ENCODE assay signal across 10 mouse cellular contexts in the genomic region with DNA sequence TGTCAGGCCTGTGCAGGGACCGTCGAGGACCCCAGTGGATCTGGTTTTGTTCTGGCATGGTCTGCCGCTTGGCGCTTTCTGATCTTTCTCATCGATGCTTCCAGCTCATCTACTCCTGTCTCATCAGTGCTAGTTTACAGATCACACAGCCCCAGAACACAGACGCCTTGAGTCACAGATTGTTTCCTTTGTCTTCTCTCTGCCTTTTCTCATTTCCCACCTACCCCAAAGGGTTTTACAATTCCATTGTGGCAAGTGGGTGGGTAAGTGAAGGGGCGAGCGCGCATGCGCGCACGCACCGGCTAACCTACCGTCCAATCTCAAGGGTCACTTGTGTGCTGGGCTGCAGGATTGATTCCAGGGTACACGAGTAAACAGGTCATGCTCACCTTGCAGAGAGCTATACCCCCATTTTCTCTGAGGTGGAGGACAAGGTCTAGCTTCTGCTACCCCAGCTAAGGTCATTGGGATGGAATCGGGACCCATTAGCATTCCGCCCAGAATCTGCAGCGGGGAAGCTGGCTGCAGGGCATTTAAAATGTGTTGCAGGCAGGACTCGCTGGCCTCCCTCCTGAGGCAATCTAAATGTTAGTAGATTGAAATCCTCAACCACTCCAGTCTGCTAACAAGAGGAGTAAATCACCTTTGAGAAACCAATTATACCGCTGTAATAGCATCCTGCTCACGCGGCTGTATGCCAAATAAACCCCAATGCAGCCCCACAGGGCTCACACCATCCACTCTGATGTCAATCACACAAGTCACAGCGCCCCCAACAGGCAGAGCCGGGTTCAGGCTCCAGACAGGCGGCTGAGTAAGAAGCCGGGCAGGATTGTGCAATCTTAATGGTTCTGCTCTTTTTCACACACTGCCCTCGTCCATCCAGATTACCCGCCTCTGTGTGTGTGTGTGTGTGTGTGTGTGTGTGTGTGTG. TPM values are rescaled to one million over a fixed set of nuclear protein-coding genes. Genes with fewer than 3 reads are reported as not detected.
DNase-seq lines count a peak whose midpoint lies in the region; ATAC-seq lines count a peak whose summit lies in the region.
"Had no signal": no experiment of that assay in that cellular context is flagged by ENCODE, and none has a peak within 500 bp of the region (broad histone marks: within the 10 kb centered on the region; RNA-seq: fewer than 3 reads in every experiment).

No protein-coding gene starts in this region.

- peak; percentile 29; the same call in 1 of the 2 replicates for ATAC-seq in forebrain, embryonic 14.5 days
- ATAC-seq in megakaryocyte progenitor cell, adult 5-6 weeks (replicated peaks; ENCODE audit: poor library complexity) = peak; percentile 55
- ATAC-seq in megakaryocyte, adult 5-6 weeks (ENCODE audit: poor library complexity, severe bottlenecking) = no peak
- no peak for ATAC-seq in inflammation-experienced regulatory T-cells, adult 6 months

- H3K27me3 ChIP-seq in forebrain, embryonic 14.5 days (replicated peaks; ENCODE audit: control insufficient read depth, insufficient read depth, low read length) = no peaks in the 10 kb centered on the region
- H3K27me3 ChIP-seq: stomach, embryonic 15.5 days had no signal

- H3K9me3 ChIP-seq in forebrain, embryonic 14.5 days (replicated peaks; ENCODE audit: control insufficient read depth, low read length) = no peaks in the 10 kb centered on the region
- H3K9me3 ChIP-seq: stomach, embryonic 15.5 days had no signal

- H3K4me1 ChIP-seq in forebrain, embryonic 14.5 days (ENCODE audit: control insufficient read depth, insufficient read depth, low read length) = no peaks in the 10 kb centered on the region
- H3K4me1 ChIP-seq: stomach, embryonic 15.5 days had no signal

- no peaks in the 10 kb centered on the region for H3K36me3 ChIP-seq in forebrain, embryonic 14.5 days (ENCODE audit: control insufficient read depth, insufficient read depth, low read length)
- H3K36me3 ChIP-seq: stomach, embryonic 15.5 days had no signal

- no peak overlapping the region for H3K27ac ChIP-seq in forebrain, embryonic 14.5 days (ENCODE audit: low read depth, low read length)
- H3K27ac ChIP-seq: stomach, embryonic 15.5 days had no signal

- DNase-seq in heart, adult 11 months = peak; percentile 79
- DNase-seq in heart, postnatal 10 days = no peak
- DNase-seq in A20 (ENCODE audit: low read depth, low spot score) = peak; percentile 5
- DNase-seq in forebrain, embryonic 14.5 days (ENCODE audit: low spot score) = peak; percentile 51
- DNase-seq in kidney, adult 8-10 months = no peak
- DNase-seq: kidney, postnatal 36 days had no signal

- H3K4me3 ChIP-seq in forebrain, embryonic 14.5 days (ENCODE audit: low read depth, low read length) = no peak overlapping the region
- H3K4me3 ChIP-seq: stomach, embryonic 15.5 days had no signal

- intact Hi-C loops in heart, postnatal 10 days (cut with DNase I) = no loop called here

- no peak overlapping the region for H3K9ac ChIP-seq in forebrain, embryonic 14.5 days (ENCODE audit: low read length)
- H3K9ac ChIP-seq: stomach, embryonic 15.5 days had no signal

- H3K4me2 ChIP-seq in forebrain, embryonic 14.5 days (ENCODE audit: low read length) = peak overlapping the region; percentile 23; the same call in 1 of the 2 replicates
- H3K4me2 ChIP-seq: stomach, embryonic 15.5 days had no signal

- 47% methylated on average over 28 of the region's 28 CpGs for WGBS in forebrain, embryonic 14.5 days

RNA-seq across cellular contexts. Expression of gene Glrx5, which starts 31.0 kb away (rescaled TPM):
- 10 to 100 TPM; 84.5 to 86.0 TPM for total RNA-seq in heart, postnatal 10 days (2021)
- polyA plus RNA-seq in forebrain, embryonic 14.5 days (2014; fragmentation: Nextera tagmentation; extraction: Ambion mirVana) = 154 and 173 TPM in 2 replicates
- 58.1 and 65.3 TPM in 2 replicates for total RNA-seq in megakaryocyte progenitor cell, adult 5-6 weeks (2015)
- total RNA-seq in megakaryocyte progenitor cell, adult 5-6 weeks (2017) = 26.9 and 30.1 TPM in 2 replicates
- 24.8 and 35.1 TPM in 2 replicates for total RNA-seq in megakaryocyte, adult 5-6 weeks (2015)
- 10.0 and 10.7 TPM in 2 replicates for total RNA-seq in megakaryocyte, adult 5-6 weeks (2017)
- 1 to 10 TPM; 4.0 to 6.9 (median 6.6) TPM for polyA plus RNA-seq in inflammation-experienced regulatory T-cells, adult 6 months (2017; shearing (Covaris generic))

RNA-seq across cellular contexts. Expression of gene Syne3, which starts 53.9 kb away (rescaled TPM):
- 1 to 10 TPM; 6.1 to 6.4 TPM for total RNA-seq in heart, postnatal 10 days (2021)
- 0.08 and 0.22 TPM in 2 replicates for polyA plus RNA-seq in forebrain, embryonic 14.5 days (2014; fragmentation: Nextera tagmentation; extraction: Ambion mirVana)
- total RNA-seq in megakaryocyte progenitor cell, adult 5-6 weeks (2015) = 10.1 and 13.1 TPM in 2 replicates
- total RNA-seq in megakaryocyte progenitor cell, adult 5-6 weeks (2017) = 19.5 and 21.1 TPM in 2 replicates
- 14.1 and 17.8 TPM in 2 replicates for total RNA-seq in megakaryocyte, adult 5-6 weeks (2015)
- total RNA-seq in megakaryocyte, adult 5-6 weeks (2017) = 26.9 and 28.4 TPM in 2 replicates
- 1 to 10 TPM; 2.2 to 5.4 (median 3.0) TPM for polyA plus RNA-seq in inflammation-experienced regulatory T-cells, adult 6 months (2017; shearing (Covaris generic))

Comparison
In these comparisons a context has a peak if more than half of its experiments do, and no peak if none do; other contexts are left out.
1. DNase-seq: peak in heart, adult 11 months (single experiment), A20 (single experiment) and forebrain, embryonic 14.5 days (single experiment); none in heart, postnatal 10 days (0 of 2) and kidney, adult 8-10 months (0 of 2).
2. ATAC-seq: peak in forebrain, embryonic 14.5 days (single experiment) and megakaryocyte progenitor cell, adult 5-6 weeks (single experiment); none in megakaryocyte, adult 5-6 weeks (single experiment) and inflammation-experienced regulatory T-cells, adult 6 months (single experiment).